In genomic region chr10:116162338-116162737, GRCm38 (mm10) we compare ENCODE assay signal across 28 mouse cellular contexts. TPM values are rescaled to one million over a fixed set of nuclear protein-coding genes. Genes with fewer than 3 reads are reported as not detected.
DNase-seq lines count a peak whose midpoint lies in the region; ATAC-seq lines count a peak whose summit lies in the region.
"Had no signal": no experiment of that assay in that cellular context is flagged by ENCODE, and none has a peak within 500 bp of the region (broad histone marks: within the 10 kb centered on the region; RNA-seq: fewer than 3 reads in every experiment).

No protein-coding gene starts in this region.

- H3K4me1 ChIP-seq in embryonic facial prominence, embryonic 10.5 days = no peaks in the 10 kb centered on the region
- H3K4me1 ChIP-seq in hindbrain, embryonic 10.5 days (replicated peaks) = no peaks in the 10 kb centered on the region
- no peaks in the 10 kb centered on the region for H3K4me1 ChIP-seq in liver, embryonic 12.5 days
- H3K4me1 ChIP-seq: embryonic facial prominence, embryonic 13.5 days; embryonic facial prominence, embryonic 15.5 days; forebrain, embryonic 10.5 days; forebrain, embryonic 12.5 days had no signal

- peak; percentile 1 for DNase-seq in lung, postnatal 25 days (ENCODE audit: low spot score)
- DNase-seq in lung, postnatal 4 days = no peak
- peak; percentile 12 for DNase-seq in embryonic facial prominence, embryonic 10.5 days (ENCODE audit: low spot score)
- no peak for DNase-seq in hindbrain, embryonic 10.5 days (ENCODE audit: low spot score)
- DNase-seq in spleen, postnatal 4 days (ENCODE audit: low spot score in 2 of 2) = no peak
- DNase-seq: adrenal gland, adult 2 months; adrenal gland, postnatal 10 days; adrenal gland, postnatal 25 days; cerebellum, adult 11-12 months; cerebellum, adult 2 months; cerebellum, adult 9-10 months; cerebellum, postnatal 10 days; cerebellum, postnatal 25 days; embryo, embryonic 11 days had no signal

- WGBS in embryonic facial prominence, embryonic 10.5 days = 58% methylated on average over 12 of the region's 12 CpGs
- WGBS in hindbrain, embryonic 10.5 days = 70% methylated on average over 12 of the region's 12 CpGs
- 53% methylated on average over 10 of the region's 12 CpGs for WGBS in liver, embryonic 12.5 days (ENCODE audit: insufficient replicate concordance)

- no peaks in the 10 kb centered on the region for H3K9me3 ChIP-seq in embryonic facial prominence, embryonic 10.5 days
- no peaks in the 10 kb centered on the region for H3K9me3 ChIP-seq in hindbrain, embryonic 10.5 days
- H3K9me3 ChIP-seq in liver, embryonic 12.5 days (replicated peaks) = no peaks in the 10 kb centered on the region
- H3K9me3 ChIP-seq: embryonic facial prominence, embryonic 13.5 days; embryonic facial prominence, embryonic 15.5 days; forebrain, embryonic 10.5 days; forebrain, embryonic 12.5 days had no signal

- ATAC-seq in granulocyte monocyte progenitor cell, adult 5-6 weeks (replicated peaks; ENCODE audit: poor library complexity, severe bottlenecking) = peak; percentile 97
- ATAC-seq in megakaryocyte progenitor cell, adult 5-6 weeks (replicated peaks; ENCODE audit: poor library complexity) = peak; percentile 93
- no peak for ATAC-seq in liver, embryonic 12.5 days
- ATAC-seq: forebrain, embryonic 14.5 days; forebrain, embryonic 16.5 days had no signal

- H3K27me3 ChIP-seq in embryonic facial prominence, embryonic 10.5 days (replicated peaks; ENCODE audit: low read depth, poor library complexity, severe bottlenecking) = no peaks in the 10 kb centered on the region
- no peaks in the 10 kb centered on the region for H3K27me3 ChIP-seq in hindbrain, embryonic 10.5 days (ENCODE audit: insufficient read depth, poor library complexity, severe bottlenecking)
- no peaks in the 10 kb centered on the region for H3K27me3 ChIP-seq in liver, embryonic 12.5 days (replicated peaks)
- H3K27me3 ChIP-seq: embryonic facial prominence, embryonic 13.5 days; embryonic facial prominence, embryonic 15.5 days; forebrain, embryonic 12.5 days had no signal

- H3K4me3 ChIP-seq in embryonic facial prominence, embryonic 10.5 days = no peak overlapping the region
- no peak overlapping the region for H3K4me3 ChIP-seq in hindbrain, embryonic 10.5 days
- no peak overlapping the region for H3K4me3 ChIP-seq in liver, embryonic 12.5 days
- H3K4me3 ChIP-seq: embryonic facial prominence, embryonic 13.5 days; embryonic facial prominence, embryonic 15.5 days; erythroblast, embryonic 14.5 days; forebrain, embryonic 10.5 days; forebrain, embryonic 12.5 days had no signal

- H3K36me3 ChIP-seq in embryonic facial prominence, embryonic 10.5 days (replicated peaks) = no peaks in the 10 kb centered on the region
- H3K36me3 ChIP-seq in hindbrain, embryonic 10.5 days = no peaks in the 10 kb centered on the region
- no peaks in the 10 kb centered on the region for H3K36me3 ChIP-seq in liver, embryonic 12.5 days
- H3K36me3 ChIP-seq: embryonic facial prominence, embryonic 13.5 days; embryonic facial prominence, embryonic 15.5 days; forebrain, embryonic 10.5 days; forebrain, embryonic 12.5 days had no signal

- H3K27ac ChIP-seq in embryonic facial prominence, embryonic 10.5 days (replicated peaks) = no peak overlapping the region
- H3K27ac ChIP-seq in hindbrain, embryonic 10.5 days = no peak overlapping the region
- H3K27ac ChIP-seq in liver, embryonic 12.5 days = no peak overlapping the region
- H3K27ac ChIP-seq: embryonic facial prominence, embryonic 13.5 days; embryonic facial prominence, embryonic 15.5 days; forebrain, embryonic 10.5 days; forebrain, embryonic 12.5 days had no signal

- H3K4me2 ChIP-seq in liver, embryonic 12.5 days = no peak overlapping the region
- H3K4me2 ChIP-seq: embryonic facial prominence, embryonic 13.5 days; embryonic facial prominence, embryonic 15.5 days; forebrain, embryonic 12.5 days had no signal

- no peak overlapping the region for H3K9ac ChIP-seq in liver, embryonic 12.5 days
- H3K9ac ChIP-seq: embryonic facial prominence, embryonic 13.5 days; embryonic facial prominence, embryonic 15.5 days; forebrain, embryonic 12.5 days had no signal

RNA-seq across cellular contexts. Expression of gene 4933416C03Rik, which starts 48.6 kb away (rescaled TPM):
- polyA plus RNA-seq in embryonic facial prominence, embryonic 10.5 days (2016; fragmentation: Nextera tagmentation; extraction: Ambion mirVana) = not detected in 2 replicates
- not detected in 2 replicates for total RNA-seq in granulocyte monocyte progenitor cell, adult 5-6 weeks (2014; fragmentation: Nextera tagmentation)
- total RNA-seq in granulocyte monocyte progenitor cell, adult 5-6 weeks (2017) = not detected in 2 replicates
- total RNA-seq in megakaryocyte progenitor cell, adult 5-6 weeks (2015) = not detected in 2 replicates
- total RNA-seq in megakaryocyte progenitor cell, adult 5-6 weeks (2017) = not detected in 2 replicates
- not detected in 2 replicates for polyA plus RNA-seq in hindbrain, embryonic 10.5 days (2016; fragmentation: Nextera tagmentation; extraction: Ambion mirVana)
- not detected in 2 replicates for polyA plus RNA-seq in liver, embryonic 12.5 days (2016; fragmentation: Nextera tagmentation; extraction: Ambion mirVana)
- total RNA-seq: adrenal gland, adult 2 months; adrenal gland, postnatal 10 days; adrenal gland, postnatal 25 days; adrenal gland, postnatal 4 days; MEL had no signal
- polyA plus RNA-seq: adrenal gland, adult 2 months; brain, embryonic 14.5 days; C2C12; cerebellum, adult 2 months; embryonic facial prominence, embryonic 13.5 days; embryonic facial prominence, embryonic 15.5 days; erythroblast, embryonic 14.5 days; forebrain, embryonic 10.5 days; forebrain, embryonic 12.5 days; forebrain, embryonic 14.5 days had no signal

Comparison
In these comparisons a context has a peak if more than half of its experiments do, and no peak if none do; other contexts are left out.
1. DNase-seq: peak in lung, postnatal 25 days (single experiment) and embryonic facial prominence, embryonic 10.5 days (single experiment); none in lung, postnatal 4 days (0 of 2), hindbrain, embryonic 10.5 days (single experiment) and spleen, postnatal 4 days (0 of 2).